Mouse (Mus musculus): Measurements from ENCODE around the gene Zcwpw1.

Zcwpw1 gene

DNA sequence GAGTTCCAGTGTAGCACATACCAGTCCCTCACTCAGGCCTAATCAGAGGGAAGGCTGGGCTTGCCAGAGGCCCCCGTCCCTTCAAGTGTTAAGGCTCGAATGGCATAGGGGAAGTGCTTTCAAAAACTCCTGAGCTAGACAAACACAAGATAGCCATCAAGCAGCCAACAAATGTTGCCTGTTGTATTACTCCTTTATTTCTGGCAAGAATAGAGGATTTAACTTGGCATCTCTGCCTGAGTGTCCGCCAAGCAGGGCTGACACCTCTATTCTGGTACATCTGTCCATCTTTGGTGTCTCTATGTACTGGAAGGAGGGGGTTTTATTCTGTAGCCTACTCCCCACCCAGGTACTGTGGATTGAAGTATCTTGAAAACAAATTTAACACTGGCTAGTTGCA, 31.5 kb upstream of the Zcwpw1 start:
- DNase-seq, result peak in 1 of 2 experiments; percentile 40

DNA sequence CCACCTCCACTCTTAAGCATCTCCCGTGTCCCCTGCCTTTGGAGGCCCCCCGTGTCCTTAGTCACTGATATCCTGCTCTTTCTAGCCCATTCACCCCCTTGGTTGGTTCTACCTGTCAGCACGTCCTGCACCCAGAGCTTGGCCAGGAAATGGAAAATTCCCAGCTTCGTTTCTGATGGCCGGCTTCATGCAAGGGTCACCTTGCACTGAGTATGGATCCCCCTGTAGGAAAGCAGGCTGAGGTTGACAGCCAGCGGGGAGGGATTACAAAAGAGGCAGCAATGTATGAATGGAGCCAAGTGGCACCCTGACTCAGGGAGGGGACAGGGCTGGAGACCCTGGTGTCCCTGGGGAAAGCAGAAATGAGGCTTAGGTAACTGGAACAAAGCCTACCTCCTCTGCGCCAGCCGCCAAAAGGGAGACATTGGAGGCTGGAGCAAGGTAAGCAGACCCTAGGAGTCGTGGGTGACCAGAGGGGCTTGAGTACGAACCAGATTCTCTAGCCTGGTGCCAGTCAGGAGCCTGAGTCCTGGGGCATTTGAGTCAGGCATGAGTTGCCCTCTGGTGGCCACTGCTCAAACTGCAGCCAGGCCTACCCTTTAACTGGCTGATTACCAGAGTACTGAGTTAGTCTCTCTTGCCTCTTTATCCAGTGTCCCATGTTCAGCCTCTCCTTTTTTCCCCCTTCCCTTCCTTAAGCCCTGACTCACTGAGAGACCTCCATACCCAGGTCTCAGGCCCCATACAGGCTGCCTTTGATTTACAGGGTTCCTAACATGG, 30.5 kb upstream of the Zcwpw1 start:
- peak; percentile 85 to 90 for DNase-seq

DNA sequence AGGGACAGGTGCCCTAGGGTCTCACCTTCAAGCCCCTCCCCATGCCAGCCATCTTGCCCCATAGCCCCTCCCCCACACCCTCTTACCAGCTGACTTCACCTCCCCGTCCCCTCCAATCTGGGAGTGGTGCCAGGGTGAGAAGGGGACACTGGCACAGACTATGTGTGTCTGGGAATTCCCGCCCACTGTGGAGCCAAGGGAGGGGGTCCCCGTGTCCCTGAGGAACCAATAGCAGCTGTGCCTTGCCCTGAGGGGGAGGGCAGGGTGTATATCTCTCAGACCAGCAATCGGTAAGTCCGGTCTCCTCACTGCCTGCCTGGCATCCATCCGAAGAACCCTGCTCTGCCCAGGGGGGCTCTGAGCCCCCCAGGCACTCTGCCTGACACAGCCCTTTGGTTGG, 29.7 kb upstream of the Zcwpw1 start:
- peak in 1 of 2 experiments; percentile 63 for DNase-seq

DNA sequence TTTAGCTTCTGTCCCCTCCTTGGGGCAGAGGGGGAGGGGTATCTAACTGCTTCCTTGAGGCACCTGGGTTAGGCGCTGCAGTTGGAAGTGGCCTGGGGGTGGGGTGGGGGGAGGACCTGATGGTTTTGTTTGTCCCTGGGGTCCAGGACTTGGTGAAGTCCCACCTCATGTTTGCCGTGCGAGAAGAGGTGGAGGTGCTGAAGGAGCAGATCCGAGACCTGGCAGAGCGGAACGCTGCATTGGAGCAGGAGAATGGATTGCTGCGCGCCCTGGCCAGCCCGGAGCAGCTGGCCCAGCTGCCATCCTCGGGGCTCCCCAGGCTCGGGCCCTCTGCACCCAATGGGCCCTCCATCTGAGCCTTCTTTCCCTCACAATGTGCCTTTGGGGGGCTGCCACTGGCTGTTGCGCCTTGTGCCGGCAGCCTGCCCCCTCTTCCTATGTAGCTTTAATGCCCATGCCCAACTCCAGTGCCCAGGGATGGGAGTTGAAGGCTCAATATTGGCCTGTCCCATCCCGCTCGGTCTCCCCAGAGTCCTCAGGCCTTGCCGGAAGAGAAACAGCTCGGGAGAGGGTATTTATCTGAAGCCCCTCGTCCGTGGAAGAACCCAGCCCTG, 28.6 kb upstream of the Zcwpw1 start:
- DNase-seq, result no peak

DNA sequence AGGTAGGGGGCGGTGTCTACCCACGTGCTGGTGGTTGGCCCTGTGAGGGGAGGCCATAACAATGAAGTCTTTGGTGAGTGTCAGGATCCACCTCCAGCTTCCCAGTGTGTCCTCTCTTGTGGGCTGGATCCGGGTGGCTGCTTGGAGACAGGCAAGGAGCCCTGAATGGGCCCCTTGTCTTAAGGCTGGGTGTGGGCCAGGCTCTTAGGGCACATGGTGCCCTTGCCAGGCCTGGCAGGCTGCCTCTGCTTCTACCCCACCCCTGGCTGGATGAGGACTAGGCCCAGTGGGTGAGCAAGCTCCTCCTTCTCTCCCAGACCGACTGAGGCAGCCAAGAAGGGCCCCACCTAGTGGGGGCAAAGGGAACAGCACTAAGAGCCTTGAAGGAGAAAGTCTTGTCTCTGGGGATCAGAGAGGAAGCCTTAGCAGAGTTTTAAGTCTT, 27.6 kb upstream of the Zcwpw1 start:
- DNase-seq, result peak; percentile 89 to 92

DNA sequence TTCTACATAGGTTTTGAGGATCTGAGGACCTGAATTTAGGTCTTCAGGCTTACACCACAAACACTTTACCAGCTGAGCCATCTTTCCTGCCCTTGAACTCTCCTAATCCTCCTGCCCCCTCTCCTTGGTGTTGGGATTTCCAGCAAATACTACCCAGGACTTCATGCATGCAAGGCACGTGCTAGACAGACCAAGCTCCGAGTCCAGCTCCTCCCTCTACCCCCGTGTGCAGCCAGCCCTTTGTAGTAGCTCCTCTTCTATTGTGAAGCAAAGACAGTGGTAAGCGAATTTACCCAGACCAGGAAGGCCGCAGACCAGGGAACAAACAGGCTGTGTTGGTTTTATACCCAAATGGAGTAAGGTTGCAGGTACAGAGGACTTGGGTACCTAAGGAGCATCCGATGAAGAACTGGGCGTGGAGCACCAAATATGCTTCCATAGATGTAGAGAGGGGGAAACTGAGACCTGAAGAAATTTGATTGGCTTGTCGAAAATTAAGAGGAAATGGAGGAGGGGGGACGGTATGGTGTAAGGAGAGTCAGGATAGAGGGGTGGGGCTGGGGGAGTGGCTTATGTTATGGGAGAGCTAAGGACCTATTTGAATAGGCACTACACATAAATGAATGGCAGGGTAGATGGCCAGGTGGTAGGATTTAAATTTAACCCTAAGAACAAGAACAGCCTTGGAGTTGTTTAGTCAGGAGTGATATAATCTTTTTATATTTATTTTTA, 22.8 kb upstream of the Zcwpw1 start:
- no peak for DNase-seq

DNA sequence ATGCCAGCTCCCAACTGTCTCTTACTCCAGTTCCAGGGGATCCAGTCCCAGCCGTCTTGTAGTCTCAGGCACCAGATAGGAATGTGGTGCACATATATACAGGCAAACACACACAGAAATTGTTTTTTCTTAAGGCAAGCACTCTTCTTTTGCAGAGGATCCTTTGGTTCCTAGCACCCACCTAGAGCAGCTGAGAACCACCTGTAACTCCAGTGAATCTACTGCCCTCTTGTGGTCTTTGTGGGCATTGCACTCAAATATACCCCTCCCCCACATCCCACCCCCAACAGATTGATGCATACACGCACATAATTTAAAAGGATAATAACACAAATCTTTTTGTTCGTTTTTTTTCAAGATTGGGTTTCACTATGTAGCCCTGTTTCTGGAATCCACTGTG, 21.3 kb upstream of the Zcwpw1 start:
- no peak for DNase-seq

DNA sequence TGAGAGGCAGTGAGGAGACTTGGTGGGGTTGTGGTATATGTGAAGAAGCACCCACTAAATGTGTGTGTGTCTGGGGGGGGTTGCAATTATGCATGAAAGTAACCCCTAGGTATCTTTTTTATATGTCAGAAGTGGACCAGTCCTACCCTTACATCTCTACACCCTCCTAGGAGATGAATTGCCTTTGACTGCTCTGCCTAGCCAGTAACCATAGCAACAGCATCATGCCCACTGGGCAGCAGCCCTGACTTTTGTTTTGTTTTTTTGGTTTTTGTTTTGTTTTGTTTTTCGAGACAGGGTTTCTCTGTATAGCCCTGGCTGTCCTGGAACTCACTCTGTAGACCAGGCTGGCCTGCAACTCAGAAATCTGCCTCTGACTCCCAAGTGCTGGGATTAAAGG, 19.1 kb upstream of the Zcwpw1 start:
- no peak for DNase-seq

DNA sequence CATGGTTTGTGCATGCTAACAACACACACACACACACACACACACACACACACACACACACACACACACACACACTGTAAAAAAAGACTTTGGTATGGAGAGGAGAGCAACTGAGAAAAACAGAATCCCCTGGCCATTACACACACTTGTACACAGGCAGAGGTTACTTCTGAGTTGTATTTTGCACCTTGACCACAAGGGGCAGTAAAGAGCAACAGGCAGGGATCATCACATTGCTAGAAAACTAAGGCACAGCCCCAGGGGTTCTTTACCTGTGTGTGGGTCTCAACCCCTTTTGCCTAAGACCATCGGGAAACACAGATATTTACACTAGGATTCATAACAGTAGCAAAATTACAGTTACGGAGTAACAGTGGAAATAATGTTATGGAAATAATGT, 16.9 kb upstream of the Zcwpw1 start:
- peak in 1 of 2 experiments; percentile 55 for DNase-seq

DNA sequence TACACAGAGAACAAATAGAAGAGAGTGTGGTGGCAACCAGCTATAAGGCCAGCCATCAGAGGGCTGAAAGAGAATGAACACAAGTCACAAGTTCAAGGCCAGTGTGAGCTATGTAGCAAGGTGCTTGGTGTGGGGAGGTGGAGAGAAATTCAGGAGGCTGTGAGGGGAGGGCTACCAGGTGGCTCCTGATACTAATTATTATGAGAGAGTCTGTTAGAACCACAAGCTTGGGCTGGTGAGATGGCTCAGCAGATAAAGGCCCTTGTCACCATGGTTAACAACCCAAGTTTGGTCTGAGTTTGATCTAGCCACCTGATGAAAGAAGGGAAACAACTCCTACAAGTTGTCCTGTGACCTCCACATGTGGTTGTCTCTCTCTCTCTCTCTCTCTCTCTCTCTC, 14.8 kb upstream of the Zcwpw1 start:
- DNase-seq, result no peak

DNA sequence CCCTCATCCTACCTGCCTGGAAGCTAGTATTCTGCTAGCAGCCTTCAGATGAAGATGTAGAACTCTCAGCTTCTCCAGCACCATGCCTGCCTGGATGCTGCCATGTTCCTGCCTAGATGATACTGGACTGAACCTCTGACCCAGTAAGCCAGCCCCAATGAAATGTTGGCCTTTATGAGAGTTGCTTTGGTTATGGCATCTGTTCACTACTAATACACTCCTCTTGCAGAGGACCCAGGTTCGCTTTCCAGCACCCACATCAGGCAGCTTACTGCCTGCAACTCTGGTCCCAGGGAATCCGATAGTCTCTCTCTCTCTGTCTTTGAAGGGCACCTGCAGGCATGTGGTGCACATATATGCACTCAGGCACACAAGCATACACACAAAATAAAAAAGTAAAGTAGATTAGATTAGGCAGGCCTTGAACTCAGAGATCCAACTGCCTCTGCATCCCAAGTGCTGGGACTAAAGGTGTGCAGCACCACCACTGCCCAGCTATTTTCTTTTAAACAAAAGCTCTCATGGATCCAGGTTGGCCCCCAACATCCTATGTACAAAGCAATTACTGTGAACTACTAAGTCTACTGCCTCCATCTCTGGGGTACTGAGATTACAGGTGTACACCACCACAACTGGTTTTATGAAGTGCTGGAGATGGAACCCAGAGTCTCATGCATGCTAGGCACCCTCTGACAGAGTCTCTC, 11.9 kb upstream of the Zcwpw1 start:
- DNase-seq, result no peak

DNA sequence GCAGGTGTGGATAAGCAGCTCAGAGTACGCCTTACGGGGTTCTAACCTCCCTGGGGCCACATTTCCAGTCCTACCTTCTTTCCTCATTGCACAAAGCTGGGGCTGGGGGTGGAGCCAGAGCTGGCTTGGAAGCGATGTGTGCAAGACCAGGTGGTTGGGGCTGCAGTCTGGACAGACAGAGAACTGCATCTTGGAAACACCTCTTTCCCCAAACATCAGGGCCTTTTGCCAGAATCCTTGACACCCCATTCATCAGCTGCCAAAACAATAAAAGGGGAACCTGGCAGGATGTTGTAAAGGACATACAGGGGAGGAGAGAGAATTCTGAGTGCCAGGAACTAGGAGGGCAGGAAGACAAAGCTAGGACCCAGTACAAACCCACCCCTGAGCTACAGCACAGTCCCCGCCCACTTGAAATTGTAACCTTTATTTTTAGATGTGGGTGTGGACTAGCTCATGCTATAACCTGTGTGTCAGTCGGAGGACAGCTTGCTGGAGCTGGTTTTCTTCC, 11.1 kb upstream of the Zcwpw1 start:
- peak; percentile 46 to 48 for DNase-seq

DNA sequence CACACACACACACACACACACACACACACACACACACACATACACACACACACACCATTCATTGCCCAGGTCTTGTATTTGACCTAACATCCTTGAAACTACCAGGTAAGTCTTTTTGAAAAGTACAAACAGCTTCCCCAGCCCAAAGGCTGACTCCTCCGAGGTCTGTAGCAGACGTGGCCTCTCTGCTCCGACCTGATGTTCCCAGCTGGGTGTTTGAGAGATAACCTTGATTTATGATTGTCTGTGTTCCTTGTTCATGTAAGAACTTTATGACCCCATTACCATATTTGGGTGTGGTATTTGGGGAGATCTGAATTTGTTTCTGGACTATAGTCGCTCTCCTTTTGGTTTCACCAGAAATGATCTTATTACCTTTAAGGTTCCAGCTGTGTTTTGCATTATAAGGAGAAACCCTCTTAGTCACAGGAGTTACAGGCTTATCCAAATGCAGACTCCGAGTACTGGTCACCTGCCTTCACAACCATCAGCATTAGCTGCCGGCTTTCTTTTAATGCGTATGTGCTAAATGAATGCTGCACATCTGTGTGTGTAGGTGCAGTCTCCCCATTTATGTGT, 10.2 kb upstream of the Zcwpw1 start:
- no peak for DNase-seq

DNA sequence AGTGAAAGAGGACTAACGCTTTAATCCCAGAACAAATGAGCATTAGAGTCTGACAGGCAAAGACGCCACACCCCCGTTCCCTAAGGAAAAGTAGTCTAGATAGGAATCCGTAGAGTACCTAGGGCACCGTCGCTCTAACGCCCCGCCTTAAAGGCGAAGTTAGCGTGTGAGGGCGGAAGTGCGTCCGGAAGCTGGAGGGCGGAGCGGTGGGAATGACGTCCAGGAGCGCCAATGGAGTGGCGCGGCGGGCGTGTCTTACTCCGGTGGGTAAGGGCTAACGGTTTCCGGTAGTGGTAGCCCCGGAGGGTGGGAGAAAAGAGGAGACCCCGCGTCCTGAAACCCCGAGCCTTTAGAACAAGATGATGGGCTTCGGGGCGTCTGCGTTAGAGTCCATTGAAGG, 9.0 kb upstream of the Zcwpw1 start, which contains the start of gene Ppp1r35:
Ppp1r35 (plus strand) TSS at position 215 of the 400 bp plus-strand sequence.
- peak; percentile 97 for DNase-seq

DNA sequence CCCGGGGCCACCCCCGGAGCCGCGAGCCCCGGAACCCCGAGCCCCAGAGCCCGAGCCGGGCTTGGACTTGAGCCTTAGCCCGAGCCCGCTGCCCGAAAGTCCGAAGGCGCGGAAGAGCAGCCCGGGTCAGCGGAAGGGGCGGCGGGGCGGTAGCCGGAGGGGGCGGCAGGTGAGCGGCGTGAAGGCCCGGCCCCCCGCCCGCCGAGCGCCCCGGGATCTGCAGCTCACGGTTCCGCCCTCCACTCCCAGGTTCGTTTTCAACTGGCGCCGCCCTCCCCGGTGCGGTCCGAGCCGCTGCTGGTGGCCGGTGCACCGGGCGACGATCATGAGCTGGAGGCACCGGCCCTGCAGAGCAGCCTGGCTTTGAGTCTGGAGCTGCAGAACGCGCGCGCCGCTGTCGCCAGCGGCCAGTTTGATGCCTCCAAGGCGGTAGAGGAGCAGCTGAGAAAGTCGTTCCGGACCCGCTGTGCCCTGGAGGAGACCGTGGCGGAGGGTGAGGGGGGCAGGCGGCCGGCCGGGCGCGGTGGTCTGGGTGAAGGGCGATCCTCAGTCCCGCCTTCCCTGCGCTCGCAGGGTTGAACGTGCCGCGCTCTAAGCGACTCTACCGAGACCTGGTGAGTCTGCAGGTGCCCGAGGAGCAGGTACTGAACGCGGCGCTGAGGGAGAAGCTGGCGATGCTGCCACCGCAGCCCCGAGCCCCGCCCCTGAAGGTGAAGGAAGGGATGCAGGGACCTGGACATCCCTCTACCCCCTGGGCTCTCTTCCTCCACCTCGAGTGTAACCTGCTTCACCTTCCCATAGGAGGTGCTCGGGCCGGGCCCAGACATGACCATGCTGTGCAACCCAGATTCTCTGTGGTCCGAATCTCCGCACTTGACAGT, 8.3 kb upstream of the Zcwpw1 start:
- peak; percentile 39 to 47 for DNase-seq

DNA sequence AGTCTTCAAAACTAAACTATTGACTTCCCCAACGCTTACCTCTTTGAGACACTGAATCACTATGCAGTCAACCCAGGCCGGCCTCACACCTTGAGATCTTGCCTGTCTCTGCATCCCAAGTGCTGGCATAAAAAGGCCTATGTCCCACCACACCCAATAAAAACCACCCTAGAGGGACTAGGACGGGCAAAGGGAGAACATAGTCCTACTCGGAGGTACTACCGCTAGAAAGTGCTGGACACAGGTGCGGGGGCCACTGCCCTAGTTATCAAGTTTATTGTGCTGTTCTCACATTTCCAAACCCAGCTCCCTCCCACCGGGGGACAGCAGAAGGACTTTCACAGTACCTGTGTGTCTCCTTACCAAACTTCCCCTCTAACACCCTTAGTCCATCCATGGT, 5.9 kb upstream of the Zcwpw1 start:
- DNase-seq, result no peak

DNA sequence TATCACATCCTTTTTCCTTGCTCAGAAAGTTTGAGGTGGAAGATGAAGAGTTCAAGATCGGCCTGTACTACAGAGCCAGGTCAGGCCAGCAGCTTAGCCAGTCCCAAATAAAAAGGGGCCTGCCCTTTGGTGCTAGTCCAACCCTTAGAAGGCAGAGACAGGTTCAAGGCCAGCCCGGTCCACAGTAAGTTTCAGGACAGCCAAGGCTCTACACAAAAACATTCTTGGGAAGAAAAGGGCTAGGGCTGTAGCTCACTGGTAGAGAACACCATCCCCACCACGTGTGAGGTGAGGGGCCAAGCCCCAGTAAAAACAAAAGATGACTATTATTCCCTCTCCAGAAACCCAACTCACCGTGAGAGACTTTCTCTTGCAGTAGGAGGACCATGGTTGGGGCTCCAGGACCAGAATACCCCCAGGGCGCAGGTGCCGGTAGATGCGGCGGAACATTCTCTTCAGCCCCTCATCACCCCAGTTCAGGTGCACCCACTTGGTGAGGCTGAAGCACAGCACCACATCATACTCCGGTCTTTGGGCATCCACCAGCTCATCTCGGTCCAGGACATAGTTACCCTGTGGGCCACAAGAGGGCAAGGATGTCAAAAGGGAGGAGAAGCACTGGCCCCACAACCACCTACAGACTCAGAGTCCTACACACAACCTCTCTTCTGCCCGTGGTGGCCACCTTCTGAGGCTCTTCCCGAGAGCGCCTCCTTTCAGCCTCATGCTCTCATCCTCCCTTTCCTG, 4.6 kb upstream of the Zcwpw1 start:
- DNase-seq, result no peak

DNA sequence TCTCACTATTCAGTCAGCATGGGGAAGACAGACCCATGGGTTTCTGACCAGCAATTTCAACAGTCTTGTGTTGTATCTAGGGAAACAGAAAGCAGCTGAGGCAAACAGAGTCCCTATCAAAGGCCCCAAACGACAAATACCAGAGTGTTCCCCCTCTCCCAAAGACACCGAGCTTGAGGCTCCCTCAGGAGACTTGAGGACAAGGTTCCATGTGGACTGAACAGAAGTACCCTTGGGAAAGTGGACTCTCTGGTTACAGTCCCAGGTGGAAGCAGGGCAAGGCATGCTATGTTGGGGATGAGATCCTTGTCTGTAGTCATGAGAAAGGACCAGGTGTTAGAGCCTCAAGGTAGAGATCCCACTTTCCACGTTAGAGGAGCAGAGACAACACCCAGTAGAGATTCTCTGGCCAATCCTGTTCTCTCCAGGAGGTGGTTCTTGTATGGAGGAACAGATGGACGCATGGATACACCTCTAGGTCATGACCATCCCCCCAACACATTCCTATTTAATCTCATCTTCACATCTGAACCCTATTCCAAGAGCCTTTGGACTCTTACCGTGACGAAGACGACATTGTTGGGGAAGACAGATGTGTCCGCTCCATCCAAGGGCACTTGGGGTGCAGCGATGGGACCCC, 3.6 kb upstream of the Zcwpw1 start:
- no peak for DNase-seq

DNA sequence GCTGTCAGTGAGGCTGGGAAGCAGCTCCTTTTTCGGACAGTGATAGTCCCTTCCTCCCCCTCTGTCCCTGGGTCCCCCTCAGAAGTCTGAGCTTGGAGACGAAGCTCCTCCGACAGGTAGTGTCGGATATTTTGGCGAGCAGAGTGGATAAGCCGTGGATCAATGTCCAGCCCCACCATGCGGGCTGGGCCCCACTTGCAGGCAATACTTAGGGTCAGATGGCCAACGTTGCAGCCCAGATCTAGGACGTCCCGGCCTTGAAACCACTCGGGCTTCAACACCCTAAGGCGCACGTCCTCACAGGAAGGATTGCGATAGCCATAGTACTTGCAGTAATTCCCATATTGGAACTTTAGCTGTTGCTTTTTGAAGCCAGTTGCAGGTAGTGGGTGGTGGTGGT, 3.1 kb upstream of the Zcwpw1 start:
- DNase-seq, result peak in 1 of 2 experiments; percentile 25

Measured in lung, postnatal 4 days (tissue).